Mouse (Mus musculus) erythroblast, embryonic 14.5 days (primary cell): ENCODE measurements around the gene Eif2ak1. TPM values are rescaled to one million over a fixed set of nuclear protein-coding genes. Genes with fewer than 3 reads are reported as not detected.

ENCODE experiments used
- H3K27me3 ChIP-seq: 2 replicates; pipeline ENCODE4 v1.6.1; 2012; ENCODE audit warnings: inconsistent platforms; ENCODE audit not compliant: control insufficient read depth
- H3K36me3 ChIP-seq: 2 replicates; pipeline ENCODE4 v1.6.1; 2012; ENCODE audit warnings: mild to moderate bottlenecking, inconsistent platforms; ENCODE audit not compliant: control insufficient read depth
- H3K4me1 ChIP-seq: 2 replicates; pipeline ENCODE4 v1.6.1; 2012; ENCODE audit warnings: inconsistent platforms; ENCODE audit not compliant: control insufficient read depth
- H3K4me3 ChIP-seq: replicated peaks from 2 replicates; pipeline ENCODE3; 2012; ENCODE audit warnings: moderate library complexity, mild to moderate bottlenecking, inconsistent platforms
- H3K9me3 ChIP-seq: 2 replicates; pipeline ENCODE4 v1.6.1; 2012; ENCODE audit warnings: low read length, inconsistent platforms, mixed read lengths; ENCODE audit not compliant: control insufficient read depth
- GATA1 ChIP-seq: IDR thresholded peaks from 2 replicates; pipeline ENCODE4 v1.6.1; 2012; ENCODE audit warnings: low read length, inconsistent platforms, mixed read lengths
- TAL1 ChIP-seq: IDR thresholded peaks from 3 replicates; pipeline ENCODE4 v1.6.1; 2012; ENCODE audit warnings: low read length, inconsistent platforms, mixed read lengths
- polyA plus RNA-seq: library from polyadenylated mRNA; stranded (reverse); fragments of >175 nt; gene quantifications from 2 replicates; pipeline ENCODE4 v1.2.3, GENCODE M21; 2012

Eif2ak1 gene
- polyA plus RNA-seq, 1 experiment, result 16.3 TPM

- TF ChIP-seq GATA1, result no peak
- TF ChIP-seq TAL1, result no peak
- H3K36me3 ChIP-seq, result peaks cover 100% of the 10 kb centered on the region
- H3K9me3 ChIP-seq, result no peaks in the 10 kb centered on the region
- no peak overlapping the region for H3K4me3 ChIP-seq
- no peaks in the 10 kb centered on the region for H3K27me3 ChIP-seq
- peaks cover 24% of the 10 kb centered on the region for H3K4me1 ChIP-seq
These were observed 74.8 kb downstream of the Eif2ak1 start for GRCm38 (mm10) chr5:143892255-143892886.

- Histone ChIP-seq H3K4me3 (no peak overlapping the region), H3K4me1 (peaks cover 24% of the 10 kb centered on the region), H3K36me3 (peaks cover 100% of the 10 kb centered on the region)
These were observed 75.8 kb downstream of the Eif2ak1 start for GRCm38 (mm10) chr5:143893396-143893795.

GRCm38 (mm10) chr5:143897635-143898330, 80.2 kb downstream of the Eif2ak1 start, which contains the start of gene Ankrd61:
TSS of gene Ankrd61 (minus strand) at chr5:143897685.
- H3K4me3 ChIP-seq, result no peak within 1 kb of the TSS
- TF ChIP-seq TAL1 (no peak), GATA1 (no peak)
- H3K4me1 ChIP-seq, result peaks cover 20% of the 10 kb centered on the region
- no peaks in the 10 kb centered on the region for H3K9me3 ChIP-seq
- H3K36me3 ChIP-seq, result peaks cover 100% of the 10 kb centered on the region
- H3K27me3 ChIP-seq, result no peaks in the 10 kb centered on the region

More at GRCm38 (mm10) chr5:143893396-143893795, 75.8 kb downstream of the Eif2ak1 start:
- no peaks in the 10 kb centered on the region for H3K27me3 ChIP-seq
- no peaks in the 10 kb centered on the region for H3K9me3 ChIP-seq
- peak; percentile 24; the same call in 1 of the 2 replicates for TF ChIP-seq GATA1
- no peak for TF ChIP-seq TAL1

GRCm38 (mm10) chr5:143902111-143902510, 84.5 kb downstream of the Eif2ak1 start:
- H3K9me3 ChIP-seq, result no peaks in the 10 kb centered on the region
- peaks cover 40% of the 10 kb centered on the region for H3K4me1 ChIP-seq
- TF ChIP-seq GATA1 (no peak), TAL1 (no peak)
- H3K27me3 ChIP-seq, result no peaks in the 10 kb centered on the region
- H3K4me3 ChIP-seq, result no peak overlapping the region
- peaks cover 100% of the 10 kb centered on the region for H3K36me3 ChIP-seq

GRCm38 (mm10) chr5:143903813-143904212, 86.2 kb downstream of the Eif2ak1 start:
- no peaks in the 10 kb centered on the region for H3K27me3 ChIP-seq
- no peak overlapping the region for H3K4me3 ChIP-seq
- H3K9me3 ChIP-seq, result no peaks in the 10 kb centered on the region
- TF ChIP-seq GATA1, result no peak
- no peak for TF ChIP-seq TAL1
- H3K4me1 ChIP-seq, result peaks cover 54% of the 10 kb centered on the region
- peaks cover 95% of the 10 kb centered on the region for H3K36me3 ChIP-seq

GRCm38 (mm10) chr5:143906429-143906828, 88.8 kb downstream of the Eif2ak1 start:
- Histone ChIP-seq H3K4me1 (peaks cover 70% of the 10 kb centered on the region), H3K36me3 (peaks cover 69% of the 10 kb centered on the region), H3K4me3 (no peak overlapping the region), H3K27me3 (no peaks in the 10 kb centered on the region), H3K9me3 (no peaks in the 10 kb centered on the region)
- TF ChIP-seq GATA1 (no peak), TAL1 (no peak)

- TF ChIP-seq TAL1 (no peak), GATA1 (no peak)
- no peaks in the 10 kb centered on the region for H3K9me3 ChIP-seq
- peaks cover 57% of the 10 kb centered on the region for H3K4me1 ChIP-seq
- peaks cover 66% of the 10 kb centered on the region for H3K36me3 ChIP-seq
- H3K4me3 ChIP-seq, result peak overlapping the region; percentile 77
- H3K27me3 ChIP-seq, result no peaks in the 10 kb centered on the region
These were observed 91.3 kb downstream of the Eif2ak1 start for GRCm38 (mm10) chr5:143908926-143909325.

GRCm38 (mm10) chr5:143909417-143910400, 92.1 kb downstream of the Eif2ak1 start, which contains the start of the genes Aimp2 and Pms2:
TSS of gene Aimp2 (minus strand) at chr5:143909847.
TSS of gene Pms2 (plus strand) at chr5:143909964.
- no peaks in the 10 kb centered on the region for H3K27me3 ChIP-seq
- no peaks in the 10 kb centered on the region for H3K9me3 ChIP-seq
- TF ChIP-seq TAL1, result no peak
- TF ChIP-seq GATA1, result no peak
- peak within 1 kb of the TSS; percentile 77 for H3K4me3 ChIP-seq
- H3K4me1 ChIP-seq, result peaks cover 51% of the 10 kb centered on the region
- peaks cover 65% of the 10 kb centered on the region for H3K36me3 ChIP-seq
